9 mouse cellular contexts compared by ENCODE assay signal in genomic region chr17:28117451-28118209, GRCm38 (mm10). TPM values are rescaled to one million over a fixed set of nuclear protein-coding genes. Genes with fewer than 3 reads are reported as not detected.
DNase-seq lines count a peak whose midpoint lies in the region; ATAC-seq and TF ChIP-seq lines count a peak whose summit lies in the region.
"Had no signal": no experiment of that assay in that cellular context is flagged by ENCODE, and none has a peak within 500 bp of the region (broad histone marks: within the 10 kb centered on the region; RNA-seq: fewer than 3 reads in every experiment).

No protein-coding gene starts in this region.

- DNase-seq in forebrain, embryonic 10.5 days (ENCODE audit: extremely low spot score, low spot score), result no peak
- DNase-seq in forebrain, embryonic 11.5 days (ENCODE audit: low spot score), result no peak
- DNase-seq in CH12.LX (ENCODE audit: extremely low read depth), result peak; percentile 62
- DNase-seq in heart, postnatal 0 days (ENCODE audit: low spot score), result peak; percentile 65
- DNase-seq in kidney, postnatal 36 days, result no peak
- DNase-seq in urinary bladder, adult 2 months (ENCODE audit: low spot score), result no peak
- DNase-seq in frontal cortex, postnatal 14 days (ENCODE audit: low spot score in 2 of 2), result no peak
- DNase-seq: lung, embryonic 14.5 days had no signal

- WGBS in forebrain, embryonic 10.5 days, result 73% methylated on average over 19 of the region's 19 CpGs
- WGBS in forebrain, embryonic 11.5 days, result 68% methylated on average over 19 of the region's 19 CpGs
- 19% methylated on average over 19 of the region's 19 CpGs for WGBS in heart, postnatal 0 days

- peaks cover 37% of the 10 kb centered on the region for H3K4me1 ChIP-seq in forebrain, embryonic 10.5 days
- H3K4me1 ChIP-seq in forebrain, embryonic 11.5 days (replicated peaks; ENCODE audit: control insufficient read depth, insufficient read depth, low read length), result peaks cover 4% of the 10 kb centered on the region; the same call in 1 of the 2 replicates
- peaks cover 17 to 61% of the 10 kb centered on the region in 2 experiments for H3K4me1 ChIP-seq in CH12.LX (ENCODE audit: control insufficient read depth in 1 of 2, insufficient read depth in 2 of 2)
- H3K4me1 ChIP-seq in heart, postnatal 0 days (ENCODE audit: control insufficient read depth, insufficient read depth), result no peaks in the 10 kb centered on the region

- in situ Hi-C loops in CH12.LX (cut with MboI; ENCODE audit: low pct_ligation_motif_present, low pct_unique_long_range_greater_than_20kb, low sequenced_read_pairs), result no loop called here

- no peak overlapping the region for H3K9ac ChIP-seq in forebrain, embryonic 11.5 days (ENCODE audit: low read length)
- no peak overlapping the region for H3K9ac ChIP-seq in CH12.LX (ENCODE audit: insufficient read depth, low read depth)
- peak overlapping the region; percentile 33 for H3K9ac ChIP-seq in heart, postnatal 0 days (replicated peaks; ENCODE audit: low read depth, low read length)
- H3K9ac ChIP-seq: lung, embryonic 14.5 days had no signal

- H3K4me2 ChIP-seq in forebrain, embryonic 11.5 days (ENCODE audit: low read depth, low read length, severe bottlenecking), result no peak overlapping the region
- peak overlapping the region; percentile 17 for H3K4me2 ChIP-seq in CH12.LX (ENCODE audit: insufficient read depth, low read depth, poor library complexity, severe bottlenecking)
- H3K4me2 ChIP-seq in heart, postnatal 0 days (ENCODE audit: low read depth, low read length), result peak overlapping the region; percentile 7; the same call in 1 of the 2 replicates
- H3K4me2 ChIP-seq: lung, embryonic 14.5 days had no signal

- H3K36me3 ChIP-seq in forebrain, embryonic 10.5 days (replicated peaks), result no peaks in the 10 kb centered on the region
- no peaks in the 10 kb centered on the region for H3K36me3 ChIP-seq in forebrain, embryonic 11.5 days (ENCODE audit: control insufficient read depth, insufficient read depth, low read length)
- H3K36me3 ChIP-seq in CH12.LX (replicated peaks in 1 of 2; ENCODE audit: control insufficient read depth in 1 of 2, insufficient read depth in 1 of 2, low read length in 1 of 2), result no peaks in the 10 kb centered on the region
- no peaks in the 10 kb centered on the region for H3K36me3 ChIP-seq in heart, postnatal 0 days (replicated peaks; ENCODE audit: control insufficient read depth, insufficient read depth, low read length)

- peak overlapping the region; percentile 36 for H3K27ac ChIP-seq in forebrain, embryonic 10.5 days
- no peak overlapping the region for H3K27ac ChIP-seq in forebrain, embryonic 11.5 days (ENCODE audit: low read depth, low read length)
- no peak overlapping the region for H3K27ac ChIP-seq in CH12.LX (ENCODE audit: insufficient read depth, low read depth)
- peak overlapping the region; percentile 71 for H3K27ac ChIP-seq in heart, postnatal 0 days (ENCODE audit: low read depth)

- dilution Hi-C loops in CH12.LX (cut with MboI; ENCODE audit: extremely low pct_ligation_motif_present, extremely low pct_unique_long_range_greater_than_20kb, low sequenced_read_pairs), result no loop called here

- peaks cover under 1% of the 10 kb centered on the region for H3K9me3 ChIP-seq in forebrain, embryonic 10.5 days
- no peaks in the 10 kb centered on the region for H3K9me3 ChIP-seq in forebrain, embryonic 11.5 days (ENCODE audit: control insufficient read depth, low read length)
- peaks cover 19% of the 10 kb centered on the region for H3K9me3 ChIP-seq in CH12.LX (replicated peaks; ENCODE audit: low read length)
- H3K9me3 ChIP-seq in heart, postnatal 0 days (replicated peaks; ENCODE audit: control insufficient read depth, low read length), result no peaks in the 10 kb centered on the region

- no peaks in the 10 kb centered on the region for H3K79me2 ChIP-seq in CH12.LX (replicated peaks; ENCODE audit: control insufficient read depth, extremely low read depth, insufficient read depth, poor library complexity, severe bottlenecking)

- TF ChIP-seq POLR2A in CH12.LX (IDR thresholded peaks at IDR 0.05; ENCODE audit: low read depth, low read length), result no peak

- H3K4me3 ChIP-seq in forebrain, embryonic 10.5 days, result no peak overlapping the region
- H3K4me3 ChIP-seq in forebrain, embryonic 11.5 days (ENCODE audit: low read depth, low read length), result no peak overlapping the region
- no peak overlapping the region for H3K4me3 ChIP-seq in CH12.LX (replicated peaks in 1 of 3; ENCODE audit: low read depth in 2 of 3, low read length in 2 of 3, poor library complexity in 1 of 3)
- no peak overlapping the region for H3K4me3 ChIP-seq in heart, postnatal 0 days (ENCODE audit: low read depth, low read length)

- no peak for ATAC-seq in forebrain, embryonic 11.5 days (replicated peaks; ENCODE audit: low FRiP score)
- ATAC-seq in common myeloid progenitor, adult 5-6 weeks (replicated peaks; ENCODE audit: low read depth, poor library complexity, severe bottlenecking), result peak; percentile 57
- peak; percentile 83 for ATAC-seq in heart, postnatal 0 days (ENCODE audit: insufficient read depth, low read depth)

- 0 out of 2 replicates have a peak, but pooled peaks cover 7% of the 10 kb centered on the region for H3K27me3 ChIP-seq in forebrain, embryonic 10.5 days (ENCODE audit: poor library complexity, severe bottlenecking)
- H3K27me3 ChIP-seq in forebrain, embryonic 11.5 days (ENCODE audit: control insufficient read depth, insufficient read depth, low read length), result no peaks in the 10 kb centered on the region
- H3K27me3 ChIP-seq in CH12.LX (replicated peaks), result peaks cover 13% of the 10 kb centered on the region
- no peaks in the 10 kb centered on the region; the same call in 1 of the 2 replicates for H3K27me3 ChIP-seq in heart, postnatal 0 days (ENCODE audit: control insufficient read depth, insufficient read depth, low read length)

- TF ChIP-seq RAD21 in CH12.LX (IDR thresholded peaks at IDR 0.05; ENCODE audit: low read depth, low read length), result no peak

- TF ChIP-seq EP300 in CH12.LX (IDR thresholded peaks at IDR 0.05; ENCODE audit: low read length), result peak; percentile 68
- no peak for TF ChIP-seq EP300 in heart, postnatal 0 days (IDR thresholded peaks at IDR 0.05; ENCODE audit: low read depth)

- no peak for TF ChIP-seq CTCF in CH12.LX (conservative IDR thresholded peaks at IDR 0.05 in 1 of 2, IDR thresholded peaks at IDR 0.05 in 1 of 2; ENCODE audit: low read depth in 2 of 2, low read length in 2 of 2)
- no peak for TF ChIP-seq CTCF in heart, postnatal 0 days (IDR thresholded peaks at IDR 0.05; ENCODE audit: low read depth)

TF ChIP-seq in CH12.LX, 34 proteins besides CTCF, POLR2A, EP300 and RAD21 (continues in another document):
- TF ChIP-seq JUN (IDR thresholded peaks at IDR 0.05; ENCODE audit: insufficient read depth, low read depth, low read length), result peak; percentile 18; the same call in 1 of the 2 replicates
- TF ChIP-seq SIN3A (IDR thresholded peaks at IDR 0.05; ENCODE audit: low read length), result 0 out of 2 replicates have a peak, but pooled peaks have one; percentile 41
- TF ChIP-seq MAFK (IDR thresholded peaks at IDR 0.05; ENCODE audit: insufficient replicate concordance, low read length), result 0 out of 2 replicates have a peak, but pooled peaks have one; percentile 38
- 0 out of 2 replicates have a peak, but pooled peaks have one; percentile 26 for TF ChIP-seq MXI1 (IDR thresholded peaks at IDR 0.05; ENCODE audit: low read depth, low read length)
- TF ChIP-seq MAX (IDR thresholded peaks at IDR 0.05; ENCODE audit: low read length), result peak; percentile 71; the same call in 1 of the 2 replicates
- TF ChIP-seq RCOR1 (conservative IDR thresholded peaks at IDR 0.05; ENCODE audit: low read depth, low read length), result peak; percentile 62; the same call in 1 of the 2 replicates
- 0 out of 2 replicates have a peak, but pooled peaks have one; percentile 24 for TF ChIP-seq JUND (conservative IDR thresholded peaks at IDR 0.05; ENCODE audit: low read depth, low read length)
- TF ChIP-seq NRF1 (IDR thresholded peaks at IDR 0.05; ENCODE audit: low read depth, low read length), result no peak
- TF ChIP-seq CHD1 (IDR thresholded peaks at IDR 0.05; ENCODE audit: low read depth, low read length), result no peak
- no peak for TF ChIP-seq ZC3H11A (IDR thresholded peaks at IDR 0.05; ENCODE audit: low read depth, low read length)

RNA-seq across cellular contexts. Expression of gene Scube3, which starts 24.3 kb away (rescaled TPM):
- 11.5 and 13.9 TPM in 2 replicates for polyA plus RNA-seq in forebrain, embryonic 10.5 days (2016; fragmentation: Nextera tagmentation; extraction: Ambion mirVana)
- polyA plus RNA-seq in forebrain, embryonic 11.5 days (2014; fragmentation: Nextera tagmentation; extraction: Ambion mirVana), result 10.5 and 12.4 TPM in 2 replicates
- total RNA-seq in CH12.LX (2012; rRNA removed) (0.08 and 0.50 TPM in 2 replicates), CH12.LX (2014; rRNA removed) (not detected in 2 replicates)
- polyA plus RNA-seq in CH12.LX (2012; ENCODE audit: insufficient read length, low read depth), result 0.10 and 0.19 TPM in 2 replicates
- 0.92 and 1.0 TPM in 2 replicates for total RNA-seq in common myeloid progenitor, adult 5-6 weeks (2017)
- 1.2 and 3.0 TPM in 2 replicates for total RNA-seq in heart, postnatal 0 days (2014; rRNA removed; ENCODE audit: low replicate concordance)
- polyA plus RNA-seq in heart, postnatal 0 days (2015; fragmentation: Nextera tagmentation; extraction: Ambion mirVana), result 0.14 and 0.21 TPM in 2 replicates
- polyA plus RNA-seq in urinary bladder, adult 2 months (2012; rRNA removed), result 1.6 and 1.8 TPM in 2 replicates

RNA-seq across cellular contexts. Expression of gene Tcp11, which starts 37.2 kb away (rescaled TPM):
- 0.68 and 0.85 TPM in 2 replicates for polyA plus RNA-seq in forebrain, embryonic 10.5 days (2016; fragmentation: Nextera tagmentation; extraction: Ambion mirVana)
- polyA plus RNA-seq in forebrain, embryonic 11.5 days (2014; fragmentation: Nextera tagmentation; extraction: Ambion mirVana), result 0.39 and 1.0 TPM in 2 replicates
- total RNA-seq in CH12.LX (2012; rRNA removed) (not detected in 2 replicates), CH12.LX (2014; rRNA removed) (not detected in 2 replicates)
- polyA plus RNA-seq in CH12.LX (2012; ENCODE audit: insufficient read length, low read depth), result not detected in 2 replicates
- 2.2 TPM in 1 of 2 replicates, not detected in the other for total RNA-seq in common myeloid progenitor, adult 5-6 weeks (2017)
- 0.15 TPM in 1 of 2 replicates, not detected in the other for total RNA-seq in heart, postnatal 0 days (2014; rRNA removed; ENCODE audit: low replicate concordance)
- 0.15 and 0.25 TPM in 2 replicates for polyA plus RNA-seq in heart, postnatal 0 days (2015; fragmentation: Nextera tagmentation; extraction: Ambion mirVana)
- 0.19 and 0.43 TPM in 2 replicates for polyA plus RNA-seq in urinary bladder, adult 2 months (2012; rRNA removed)

RNA-seq across cellular contexts. Expression of gene Zfp523, which starts 59.3 kb away (rescaled TPM):
- polyA plus RNA-seq in forebrain, embryonic 10.5 days (2016; fragmentation: Nextera tagmentation; extraction: Ambion mirVana), result 32.6 and 35.6 TPM in 2 replicates
- 37.8 and 40.2 TPM in 2 replicates for polyA plus RNA-seq in forebrain, embryonic 11.5 days (2014; fragmentation: Nextera tagmentation; extraction: Ambion mirVana)
- 7.6 and 14.7 TPM in 2 replicates for total RNA-seq in CH12.LX (2012; rRNA removed)
- 2.5 and 3.7 TPM in 2 replicates for total RNA-seq in CH12.LX (2014; rRNA removed)
- polyA plus RNA-seq in CH12.LX (2012; ENCODE audit: insufficient read length, low read depth), result 10.1 and 12.5 TPM in 2 replicates
- 19.2 and 27.5 TPM in 2 replicates for total RNA-seq in common myeloid progenitor, adult 5-6 weeks (2017)
- total RNA-seq in heart, postnatal 0 days (2014; rRNA removed; ENCODE audit: low replicate concordance), result 24.1 and 33.0 TPM in 2 replicates
- 14.9 and 15.4 TPM in 2 replicates for polyA plus RNA-seq in heart, postnatal 0 days (2015; fragmentation: Nextera tagmentation; extraction: Ambion mirVana)
- polyA plus RNA-seq in urinary bladder, adult 2 months (2012; rRNA removed), result 21.0 and 28.3 TPM in 2 replicates

Comparison
In these comparisons a context has a peak if more than half of its experiments do, and no peak if none do; other contexts are left out.
1. H3K27ac ChIP-seq: peak in forebrain, embryonic 10.5 days (single experiment) and heart, postnatal 0 days (single experiment); none in forebrain, embryonic 11.5 days (single experiment) and CH12.LX (single experiment).
2. DNase-seq: peak in CH12.LX (single experiment) and heart, postnatal 0 days (single experiment); none in forebrain, embryonic 10.5 days (single experiment), forebrain, embryonic 11.5 days (single experiment), kidney, postnatal 36 days (0 of 2), urinary bladder, adult 2 months (single experiment) and frontal cortex, postnatal 14 days (0 of 2).